Mouse (Mus musculus) urinary bladder, adult 18-20 months (tissue): ENCODE data around the gene Kcnj6.

Experiments
- DNase-seq, 2 experiments: peaks; one replicate each; pipeline ENCODE4 v3.0.0; 2022; ENCODE audit warnings: low spot score in 2 of 2, mixed read lengths in 2 of 2

Gene Kcnj6

GRCm38 (mm10) chr16:94931343-94932301 is 65.9 kb downstream of the Kcnj6 start:
- no peak for DNase-seq

- no peak for DNase-seq
Observed at GRCm38 (mm10) chr16:94925364-94925763, 72.1 kb downstream of the Kcnj6 start.

GRCm38 (mm10) chr16:94919177-94919576 is 78.3 kb downstream of the Kcnj6 start:
- no peak for DNase-seq

DNA sequence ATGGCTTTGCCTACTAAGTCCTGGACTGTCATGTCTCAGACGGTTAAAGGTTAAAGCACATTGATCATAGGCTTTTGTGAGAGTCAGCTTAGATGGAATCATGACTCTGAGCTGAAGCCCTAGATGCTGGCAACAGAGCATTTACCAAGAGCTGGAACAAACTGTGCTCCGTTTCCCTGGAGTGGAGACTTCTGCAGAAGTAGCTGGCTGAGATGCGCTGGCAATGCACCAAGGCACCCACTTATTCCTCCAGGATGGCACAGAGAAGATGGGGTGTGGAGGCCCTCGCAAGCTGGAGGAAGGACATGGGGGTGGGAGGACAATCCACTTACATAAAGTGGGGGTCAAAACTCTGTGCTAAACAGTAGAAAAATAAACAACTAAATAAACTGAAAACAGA is 91.5 kb downstream of the Kcnj6 start:
- no peak for DNase-seq

- DNase-seq: no peak
Observed at GRCm38 (mm10) chr16:94898832-94899231, 98.7 kb downstream of the Kcnj6 start.

DNA sequence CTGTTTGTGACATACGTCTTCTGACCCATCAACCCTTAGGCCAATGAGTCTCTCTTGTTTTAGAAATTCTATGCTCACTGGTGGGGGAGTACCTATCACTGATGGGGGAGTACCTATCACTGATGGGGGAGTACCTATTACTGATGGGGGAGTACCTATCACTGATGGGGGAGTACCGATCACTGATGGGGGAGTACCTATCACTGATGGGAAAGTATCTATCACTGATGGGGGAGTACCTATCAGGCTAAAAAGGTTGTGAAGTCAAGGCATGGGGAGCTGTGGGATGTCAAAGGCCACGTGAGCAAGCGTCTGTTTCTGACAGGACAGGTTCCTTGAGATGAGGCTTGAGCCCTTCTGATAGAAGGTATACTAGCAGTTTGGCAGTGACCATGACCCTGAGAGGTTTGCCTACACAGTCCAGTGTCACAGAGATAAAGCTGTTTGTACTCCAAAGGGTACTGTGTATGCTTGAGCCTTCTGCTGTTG is 105.3 kb downstream of the Kcnj6 start:
- DNase-seq: no peak

GRCm38 (mm10) chr16:94890581-94890980 is 106.9 kb downstream of the Kcnj6 start:
- DNase-seq: no peak

GRCm38 (mm10) chr16:94890056-94890455 is 107.4 kb downstream of the Kcnj6 start:
- no peak for DNase-seq

- no peak for DNase-seq
Observed at GRCm38 (mm10) chr16:94888554-94888953, 108.9 kb downstream of the Kcnj6 start.

DNA sequence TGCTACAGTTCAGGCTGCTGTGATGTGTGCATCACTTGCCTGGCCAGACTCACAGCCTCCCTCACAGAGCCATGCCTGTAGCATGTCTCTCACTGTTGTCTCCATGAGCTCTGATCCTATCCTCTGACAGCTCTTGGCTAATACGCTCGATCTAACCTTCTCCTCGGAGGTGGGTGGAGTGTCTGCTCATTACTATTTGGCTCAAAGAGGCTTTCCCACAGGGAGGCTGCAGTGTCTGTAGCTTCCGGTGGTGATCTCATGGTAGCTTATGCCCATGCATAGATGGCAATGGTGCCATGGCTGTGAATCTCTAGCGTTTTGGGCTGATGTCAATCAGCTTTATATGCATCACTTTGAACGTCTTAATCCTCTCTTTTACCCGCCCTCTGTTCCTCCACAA is 111.1 kb downstream of the Kcnj6 start:
- DNase-seq: no peak

GRCm38 (mm10) chr16:94885062-94885461 is 112.4 kb downstream of the Kcnj6 start:
- DNase-seq: no peak

- no peak for DNase-seq
Observed at GRCm38 (mm10) chr16:94883909-94884308, 113.6 kb downstream of the Kcnj6 start.

DNA sequence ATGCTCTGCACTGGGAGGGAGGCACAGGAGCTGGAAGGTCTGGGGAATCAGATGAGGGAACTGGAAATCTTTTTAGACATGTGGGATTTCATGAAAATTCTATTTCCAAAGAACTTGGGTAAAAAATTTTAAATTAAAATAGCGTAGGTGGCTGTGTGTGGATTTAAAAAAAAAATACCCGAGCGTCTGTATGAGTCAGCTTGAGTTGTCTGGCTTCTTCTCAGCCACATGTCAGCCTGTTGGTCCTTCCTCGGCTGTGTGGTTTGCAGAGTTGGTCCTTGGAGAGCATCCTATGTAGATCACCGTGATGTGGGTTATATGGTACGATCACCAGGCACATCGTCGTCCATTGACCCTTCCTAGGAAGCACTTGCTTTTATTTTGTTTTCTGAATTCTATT is 114.3 kb downstream of the Kcnj6 start:
- DNase-seq: no peak

- DNase-seq: no peak
Observed at GRCm38 (mm10) chr16:94882111-94882510, 115.4 kb downstream of the Kcnj6 start.

- DNase-seq: no peak
Observed at GRCm38 (mm10) chr16:94872614-94873272, 124.8 kb downstream of the Kcnj6 start.

DNA sequence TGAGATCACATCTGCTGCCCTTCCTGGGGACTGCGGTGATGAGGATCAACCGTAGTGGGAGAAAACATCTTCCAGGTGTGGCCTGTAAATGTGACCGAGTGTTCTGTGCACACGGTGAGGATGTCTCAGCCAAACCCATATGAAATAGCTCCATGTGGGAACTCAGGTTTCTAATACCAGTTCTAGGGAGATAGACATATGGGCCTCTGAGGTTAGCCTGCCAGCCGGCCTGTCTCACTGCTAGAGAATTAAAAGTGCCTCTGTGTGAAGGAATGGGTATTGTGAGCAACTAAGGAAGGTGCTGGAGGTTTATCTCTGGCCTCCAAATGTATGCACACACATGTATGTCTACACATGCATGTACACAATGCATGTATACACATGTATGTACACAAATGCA is 129.1 kb downstream of the Kcnj6 start:
- DNase-seq: no peak

GRCm38 (mm10) chr16:94866300-94866956 is 131.1 kb downstream of the Kcnj6 start:
- no peak for DNase-seq

DNA sequence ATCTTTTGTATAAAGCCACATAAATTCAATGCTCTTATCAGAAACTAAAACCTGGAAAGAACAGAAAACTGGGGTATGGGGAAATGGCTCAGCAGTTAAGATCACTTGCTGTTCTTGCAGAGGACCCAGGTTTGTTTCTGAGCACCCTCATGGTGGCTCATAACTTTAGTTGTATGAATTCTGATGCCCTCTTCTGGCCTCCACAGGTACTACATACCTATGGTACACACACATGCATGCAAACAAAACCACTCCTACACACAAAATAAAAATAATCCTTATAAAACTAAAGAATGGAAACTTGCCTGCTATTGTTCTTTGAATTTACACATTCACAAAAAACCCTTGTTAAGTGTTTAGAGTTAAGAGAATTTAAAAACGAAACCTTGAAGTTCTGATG is 131.7 kb downstream of the Kcnj6 start:
- DNase-seq: no peak

DNA sequence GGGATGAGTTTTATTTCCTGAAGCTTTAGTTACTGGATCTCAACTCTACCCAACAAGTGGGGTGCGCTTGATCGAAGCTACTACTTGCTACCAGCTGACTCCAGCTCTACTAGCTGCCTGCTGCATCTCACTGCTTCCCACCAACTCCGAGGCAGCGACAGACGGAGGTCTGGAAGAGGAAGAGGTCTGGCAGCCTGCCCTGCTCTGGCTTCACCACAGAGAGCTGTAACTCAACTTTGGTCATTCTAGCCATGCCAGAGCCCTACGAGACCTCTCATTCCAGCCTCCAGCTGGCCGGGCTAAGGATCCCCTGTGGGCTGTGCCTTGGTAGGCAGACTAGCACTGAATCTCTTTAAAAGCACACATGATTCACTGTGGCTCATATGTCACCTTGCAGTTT is 132.4 kb downstream of the Kcnj6 start:
- no peak for DNase-seq

DNA sequence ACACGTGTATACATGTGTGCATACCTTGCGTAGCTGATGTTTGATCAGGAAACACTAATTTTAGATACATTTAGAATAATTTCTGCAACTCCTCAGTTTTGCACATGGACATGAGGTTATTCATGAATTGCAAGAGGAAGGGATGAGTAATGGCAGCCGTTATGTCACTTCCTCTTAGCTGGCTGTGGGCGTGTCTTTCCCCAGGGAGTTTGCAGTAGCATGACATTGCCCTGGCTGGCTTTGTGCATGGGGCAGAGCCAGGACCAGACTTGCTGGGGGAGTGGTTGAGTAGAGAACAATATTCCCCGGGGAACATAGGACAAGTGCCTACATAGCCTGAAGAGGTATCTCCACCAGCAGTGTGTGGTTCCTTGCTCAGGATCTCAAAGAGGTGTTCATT is 134.0 kb downstream of the Kcnj6 start:
- DNase-seq: no peak

GRCm38 (mm10) chr16:94855990-94856389 is 141.5 kb downstream of the Kcnj6 start:
- no peak for DNase-seq

DNA sequence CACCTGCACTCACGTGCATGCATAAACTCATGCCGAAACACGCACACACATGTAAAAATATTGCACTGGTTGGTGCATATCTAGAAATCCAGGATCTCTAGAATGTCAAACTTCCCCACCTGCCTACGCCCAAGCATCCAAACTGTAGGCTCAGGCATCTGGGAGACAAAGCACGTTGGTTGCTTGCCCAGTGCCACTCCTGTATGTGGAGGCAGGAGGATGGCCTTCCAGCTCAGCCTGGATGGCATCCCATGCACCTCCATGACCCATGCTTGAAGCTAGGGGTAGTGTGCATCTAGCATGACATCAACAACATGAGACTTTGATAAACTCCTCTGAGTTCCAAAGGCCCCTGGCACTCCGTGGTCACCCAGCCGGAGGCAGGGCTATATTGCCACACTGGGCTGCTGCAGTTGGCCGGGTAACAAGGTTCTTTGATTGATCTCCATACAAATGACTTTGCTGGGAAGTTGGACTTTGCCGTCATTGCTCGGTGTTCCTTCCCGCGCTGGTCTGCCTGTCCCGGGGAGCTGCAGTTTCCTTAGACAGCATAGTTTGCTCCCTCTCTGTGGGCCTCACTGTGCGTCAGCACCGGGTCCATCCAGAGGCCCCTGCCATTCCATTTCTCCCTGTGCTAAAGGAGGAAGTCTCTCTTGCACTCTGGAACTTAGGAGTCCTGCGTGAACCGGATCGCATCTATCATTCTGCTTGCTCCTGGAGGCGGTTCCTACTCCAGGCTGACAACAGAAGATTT is 144.9 kb downstream of the Kcnj6 start:
- DNase-seq: no peak
